Mouse (Mus musculus): ENCODE data around the gene Hoxa13.

Hoxa13 gene

GRCm38 (mm10) chr6:52233546-52234427, 26.9 kb downstream of the Hoxa13 start:
- POLR2A ChIA-PET: interaction anchor here in 3 of 4 experiments (0.5 to 2.6 kb wide), 10 partner anchors 9 to 1497 kb away, joined by 3 to 11 read pairs (median 4); partner anchors contain the start of gene Hoxa11 (in 1 of the 3)
- CTCF ChIA-PET: interaction anchor here in 1 of 4 experiments (0.7 to 1.8 kb wide), 3 partner anchors 9 to 23 kb away, joined by 3 to 4 read pairs (median 4); partner anchors contain the start of gene Hoxa7

- POLR2A ChIA-PET: interaction anchor here in 3 of 4 experiments (0.5 to 2.6 kb wide), 8 partner anchors 10 to 1497 kb away, joined by 3 to 11 read pairs (median 4); partner anchors contain the start of gene Hoxa11 (in 1 of the 3)
- CTCF ChIA-PET: interaction anchor here in 1 of 4 experiments (0.9 to 1.8 kb wide), 2 partner anchors 10 to 12 kb away, joined by 4 read pairs; partner anchors contain the start of gene Hoxa7
Observed at GRCm38 (mm10) chr6:52232984-52233545, 27.6 kb downstream of the Hoxa13 start.

DNA sequence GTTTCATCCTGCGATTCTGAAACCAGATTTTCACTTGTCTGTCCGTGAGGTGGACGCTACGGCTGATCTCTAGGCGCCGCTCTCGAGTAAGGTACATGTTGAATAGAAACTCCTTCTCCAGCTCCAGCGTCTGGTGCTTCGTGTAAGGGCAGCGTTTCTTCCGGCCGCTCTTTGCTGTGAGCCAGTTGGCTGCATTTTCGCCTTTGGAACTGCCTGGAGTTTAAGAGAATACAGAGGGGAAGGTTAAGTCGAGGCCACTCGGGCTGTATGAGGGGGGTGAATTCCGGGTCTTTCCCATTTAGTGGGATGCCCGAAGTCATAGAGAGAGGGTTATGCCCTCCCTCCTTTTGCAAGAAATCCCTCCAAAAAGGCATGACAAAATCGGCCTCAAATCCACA, 28.1 kb downstream of the Hoxa13 start:
- ChIA-PET CTCF (interaction anchor here in 1 of 4 experiments (0.7 kb wide), 1 partner anchor 1025 kb away, joined by 3 read pairs; no protein-coding TSS in a partner anchor), POLR2A (interaction anchor here in 2 of 4 experiments (0.7 to 2.6 kb wide), 3 partner anchors 10 to 1496 kb away, joined by 3 to 11 read pairs (median 8); no protein-coding TSS in a partner anchor)

- POLR2A ChIA-PET: interaction anchor here in 1 of 4 experiments (0.6 kb wide), 1 partner anchor 28 kb away, joined by 3 read pairs; no protein-coding TSS in a partner anchor
- CTCF ChIA-PET: interaction anchor here in 1 of 4 experiments (0.7 kb wide), 1 partner anchor 1025 kb away, joined by 3 read pairs; no protein-coding TSS in a partner anchor
Observed at GRCm38 (mm10) chr6:52231885-52232567, 28.7 kb downstream of the Hoxa13 start.

- CTCF ChIA-PET: interaction anchor here in 2 of 4 experiments (0.7 to 1.9 kb wide), 2 partner anchors 9 to 13 kb away, joined by 3 to 6 read pairs; partner anchors contain the start of gene Hoxa7 (in 1 of the 2)
- POLR2A ChIA-PET: interaction anchor here in 1 of 4 experiments (0.6 to 1.1 kb wide), 3 partner anchors 9 to 81 kb away, joined by 3 read pairs; no protein-coding TSS in a partner anchor
Observed at GRCm38 (mm10) chr6:52230516-52231165, 30.0 kb downstream of the Hoxa13 start, which contains the start of gene Hoxa9. Gene Hoxa9 (minus strand): TSS chr6:52231089.

GRCm38 (mm10) chr6:52229558-52230416, 30.9 kb downstream of the Hoxa13 start:
- CTCF ChIA-PET: interaction anchor here in 3 of 4 experiments (0.6 to 1.9 kb wide), 7 partner anchors 10 to 965 kb away, joined by 3 to 6 read pairs (median 5); partner anchors contain the start of gene Hoxa10 (in 1 of the 3)
- POLR2A ChIA-PET: interaction anchor here in 2 of 4 experiments (1.1 to 1.6 kb wide), 3 partner anchors 9 to 720 kb away, joined by 3 to 6 read pairs (median 4); no protein-coding TSS in a partner anchor

DNA sequence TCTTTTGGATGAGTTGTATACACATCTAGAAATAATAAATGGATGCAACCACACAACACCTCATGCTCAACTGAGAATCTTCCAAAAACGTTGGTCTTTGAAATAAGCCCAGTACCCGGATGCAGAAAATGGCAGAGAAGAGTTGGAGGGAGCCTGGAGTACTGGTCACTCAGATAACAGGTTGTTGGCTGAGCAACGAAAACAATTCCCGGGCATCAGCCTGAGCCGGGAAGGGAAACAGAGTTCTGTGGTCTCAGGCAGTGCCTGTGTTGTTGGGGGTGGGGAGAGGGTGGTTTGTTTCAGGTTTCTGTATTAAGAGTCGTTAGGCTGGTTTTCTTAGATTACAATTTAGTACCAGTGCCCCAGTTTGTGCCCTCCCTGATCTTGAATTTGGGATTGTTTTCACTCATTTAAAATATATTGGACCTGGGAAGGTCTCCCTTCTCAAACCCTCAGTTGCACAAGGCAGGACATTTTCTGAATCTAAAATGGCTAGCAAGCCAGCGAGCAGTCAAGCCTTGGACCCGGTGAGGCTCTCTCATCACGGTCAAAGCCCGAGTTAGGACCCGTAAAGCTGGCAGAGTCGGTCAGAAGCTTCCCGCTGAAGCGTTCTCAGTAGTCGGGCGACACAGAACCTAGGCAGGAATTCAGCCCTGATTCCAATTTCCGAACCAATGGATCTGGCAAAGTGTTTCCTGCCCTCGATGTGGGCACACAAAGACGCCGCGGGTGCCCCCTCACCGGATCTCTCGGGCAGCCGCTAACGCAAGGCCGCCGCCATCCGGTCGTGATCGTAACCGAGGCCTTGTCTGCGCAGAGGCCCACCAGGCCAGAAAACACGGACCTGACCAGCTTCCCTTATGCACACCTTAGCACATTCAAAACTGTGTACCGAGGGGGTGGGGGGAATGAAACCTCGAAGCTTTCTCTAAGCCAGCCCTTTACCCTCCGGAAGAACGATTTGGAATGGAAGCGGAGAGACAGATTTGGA, 31.9 kb downstream of the Hoxa13 start:
- POLR2A ChIA-PET: interaction anchor here in 2 of 4 experiments (1.1 to 1.6 kb wide), 3 partner anchors 8 to 719 kb away, joined by 3 to 6 read pairs (median 4); no protein-coding TSS in a partner anchor
- CTCF ChIA-PET: interaction anchor here in 3 of 4 experiments (0.6 to 1.9 kb wide), 7 partner anchors 9 to 649 kb away, joined by 3 to 6 read pairs (median 4); partner anchors contain the start of gene Hoxa10 (in 1 of the 3)

DNA sequence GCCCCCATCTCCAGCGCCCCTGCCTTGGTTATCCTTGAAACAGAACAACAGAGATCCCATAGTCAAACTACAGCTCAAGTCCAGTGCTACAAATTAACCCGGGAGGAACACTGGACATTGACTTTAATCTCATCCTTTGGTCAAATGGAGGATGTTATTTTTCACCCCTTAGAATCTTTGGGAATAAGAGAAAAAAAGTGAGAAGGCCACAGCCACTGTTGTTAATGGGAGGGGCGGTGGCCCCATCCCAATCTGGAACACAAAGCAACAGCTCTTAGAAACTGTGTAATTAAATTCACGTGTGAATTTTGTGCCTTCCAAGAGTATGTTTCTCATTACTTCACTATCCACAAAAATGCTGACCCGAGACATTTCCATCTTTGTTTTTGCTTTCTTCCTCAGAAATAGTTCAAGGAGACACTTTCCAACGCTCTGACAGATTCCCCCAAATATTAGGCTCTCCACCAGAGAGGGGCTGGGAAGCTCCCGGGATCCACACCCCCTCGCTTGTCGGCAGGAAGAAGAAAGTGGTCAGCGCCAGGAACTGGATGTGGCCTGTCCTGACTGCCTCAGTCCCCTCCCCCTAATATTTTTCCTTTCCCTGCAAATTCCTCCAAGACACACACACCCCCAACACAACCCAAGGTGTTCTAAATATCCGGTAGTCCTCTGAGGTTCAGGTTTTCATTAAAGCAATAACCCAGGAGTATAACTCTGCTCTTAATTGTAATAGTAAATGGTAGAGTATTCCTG, 33.0 kb downstream of the Hoxa13 start:
- ChIA-PET CTCF (interaction anchor here in 1 of 4 experiments (0.7 kb wide), 1 partner anchor 1084 kb away, joined by 26 read pairs; no protein-coding TSS in a partner anchor), POLR2A (interaction anchor here in 2 of 4 experiments (0.6 to 1.3 kb wide), 3 partner anchors 16 to 69 kb away, joined by 3 to 4 read pairs (median 3); no protein-coding TSS in a partner anchor)

DNA sequence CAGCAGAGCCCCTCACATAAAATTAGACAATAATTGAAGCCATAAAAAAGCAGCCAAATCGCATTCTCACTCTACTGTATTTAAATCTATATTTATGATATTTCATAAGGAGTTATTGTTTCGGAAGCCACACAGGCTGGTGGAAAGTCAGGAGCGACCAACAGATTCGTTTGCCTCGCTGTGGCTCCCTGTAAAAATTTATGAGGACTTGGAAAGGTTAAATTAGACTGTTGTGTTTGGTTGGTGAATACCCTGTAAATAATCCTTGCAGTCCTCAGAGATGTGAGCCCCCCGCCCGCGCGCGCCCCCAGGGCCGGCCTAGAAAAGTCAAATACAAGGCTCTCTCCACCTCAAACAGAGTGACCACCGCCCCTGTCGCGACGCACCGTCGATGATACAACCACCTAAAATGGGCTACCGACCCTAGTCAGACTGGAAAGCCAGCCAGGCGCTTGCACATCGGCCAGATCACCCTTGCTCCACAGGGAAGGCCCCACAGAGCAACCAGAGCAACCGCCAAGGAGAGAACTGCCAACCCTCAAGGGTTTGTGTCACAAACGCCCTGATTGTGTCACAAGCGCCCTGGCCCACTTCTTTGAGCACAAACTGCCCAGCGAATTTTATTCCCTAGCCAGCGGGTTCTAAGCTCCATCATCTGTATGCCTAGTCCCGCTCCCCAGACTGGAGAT, 34.0 kb downstream of the Hoxa13 start:
- CTCF ChIA-PET: no interaction called here
- POLR2A ChIA-PET: interaction anchor here in 2 of 4 experiments (0.6 to 1.3 kb wide), 5 partner anchors 12 to 68 kb away, joined by 3 to 4 read pairs (median 3); no protein-coding TSS in a partner anchor

- CTCF ChIA-PET: interaction anchor here in 2 of 4 experiments (0.9 to 1.2 kb wide), 2 partner anchors 14 kb away, joined by 4 read pairs; no protein-coding TSS in a partner anchor
- POLR2A ChIA-PET: interaction anchor here in 2 of 4 experiments (0.5 to 1.8 kb wide), 5 partner anchors 12 to 109 kb away, joined by 3 to 8 read pairs (median 4); partner anchors contain the start of gene Hoxa10 (in 1 of the 2)
Observed at GRCm38 (mm10) chr6:52225612-52226568, 34.8 kb downstream of the Hoxa13 start.

- POLR2A ChIA-PET: interaction anchor here in 2 of 4 experiments (0.7 to 1.8 kb wide), 3 partner anchors 11 to 43 kb away, joined by 3 to 4 read pairs (median 4); partner anchors contain the start of gene Hoxa10 (in 1 of the 2)
- CTCF ChIA-PET: interaction anchor here in 3 of 4 experiments (0.6 to 1.2 kb wide), 4 partner anchors 15 to 380 kb away, joined by 3 to 7 read pairs (median 4); no protein-coding TSS in a partner anchor
Observed at GRCm38 (mm10) chr6:52224895-52225611, 35.6 kb downstream of the Hoxa13 start.
